Mouse (Mus musculus) spleen, adult 2 months (tissue): ENCODE data around the gene Apobec4. TPM values are rescaled to one million over a fixed set of nuclear protein-coding genes. Genes with fewer than 3 reads are reported as not detected.

ENCODE experiments used
- DNase-seq, 2 experiments: peaks; one replicate each; pipeline versions ENCODE4 v3.0.0 to v3.0.0-alpha.2; 2012 to 2021; ENCODE audit warnings: low spot score in 2 of 2, low read depth in 1 of 2
- H3K27ac ChIP-seq: fragments of 200-500 bp; 2 replicates; pipeline ENCODE4 v1.5.1; 2012; ENCODE audit warnings: low read length, inconsistent platforms; ENCODE audit not compliant: insufficient read depth
- H3K27me3 ChIP-seq: fragments of 200-500 bp; 2 replicates; pipeline ENCODE4 v1.6.1; 2012; ENCODE audit warnings: mild to moderate bottlenecking, moderate library complexity, low read length, inconsistent platforms; ENCODE audit not compliant: control insufficient read depth, insufficient read depth
- H3K36me3 ChIP-seq: fragments of 200-500 bp; 2 replicates; pipeline ENCODE4 v1.6.1; 2012; ENCODE audit warnings: mild to moderate bottlenecking, low read length, inconsistent platforms; ENCODE audit not compliant: control insufficient read depth, insufficient read depth
- H3K4me1 ChIP-seq: fragments of 200-500 bp; 2 replicates; pipeline ENCODE4 v1.6.1; 2011; ENCODE audit warnings: inconsistent platforms; ENCODE audit not compliant: control insufficient read depth, insufficient read depth, insufficient read length
- H3K4me3 ChIP-seq: fragments of 200-500 bp; 2 replicates; pipeline ENCODE4 v1.5.1; 2011; ENCODE audit warnings: mild to moderate bottlenecking, inconsistent platforms; ENCODE audit not compliant: insufficient read depth, insufficient read length; ENCODE audit errors: extremely low read depth
- CTCF ChIP-seq: fragments of 200-500 bp; IDR thresholded peaks from 2 replicates; pipeline ENCODE4 v1.5.1; 2011; ENCODE audit warnings: mild to moderate bottlenecking, inconsistent platforms; ENCODE audit not compliant: insufficient read depth, insufficient read length, insufficient replicate concordance; ENCODE audit errors: extremely low read depth
- POLR2A ChIP-seq: fragments of 200-500 bp; IDR thresholded peaks from 2 replicates; pipeline ENCODE4 v1.6.1; 2011; ENCODE audit warnings: low read depth, low read length, inconsistent platforms
- WGBS: fragments of 180-500 bp; shearing (Covaris S2); methylation state at CpG from one replicate; pipeline ENCODE4 v1.1.7; 2018; 5-methylcytosine and 5-hydroxymethylcytosine counted together
- polyA plus RNA-seq: library from polyadenylated mRNA; depleted of rRNA; stranded (reverse); fragments of >200 nt; gene quantifications from 2 replicates; pipeline ENCODE4 v1.2.3, GENCODE M21; 2012

Apobec4 gene
- polyA plus RNA-seq, 1 experiment: not detected

GRCm38 (mm10) chr1:152792736-152793494 lies 42.6 kb downstream of the Apobec4 start:
- Histone ChIP-seq H3K27me3 (no peaks in the 10 kb centered on the region), H3K27ac (no peak overlapping the region), H3K4me3 (no peak overlapping the region), H3K36me3 (no peaks in the 10 kb centered on the region), H3K4me1 (peaks cover 7% of the 10 kb centered on the region; the same call in 1 of the 2 replicates)
- no peak for DNase-seq
- TF ChIP-seq POLR2A: no peak
- TF ChIP-seq CTCF: no peak
- WGBS: 81% methylated on average over 12 of the region's 12 CpGs

- no peak for TF ChIP-seq POLR2A
- no peaks in the 10 kb centered on the region for H3K27me3 ChIP-seq
- no peak for DNase-seq
- H3K4me3 ChIP-seq: no peak overlapping the region
- WGBS: 83% methylated on average over 6 of the region's 6 CpGs
- H3K27ac ChIP-seq: no peak overlapping the region
- peaks cover 9% of the 10 kb centered on the region; the same call in 1 of the 2 replicates for H3K4me1 ChIP-seq
- no peaks in the 10 kb centered on the region for H3K36me3 ChIP-seq
Observed at GRCm38 (mm10) chr1:152793495-152794130, 43.3 kb downstream of the Apobec4 start.

GRCm38 (mm10) chr1:152795688-152796255 lies 45.4 kb downstream of the Apobec4 start:
- WGBS: 72% methylated on average over 8 of the region's 8 CpGs
- H3K27me3 ChIP-seq: no peaks in the 10 kb centered on the region
- H3K27ac ChIP-seq: no peak overlapping the region

GRCm38 (mm10) chr1:152796683-152797263 lies 46.4 kb downstream of the Apobec4 start:
- Histone ChIP-seq H3K27me3 (no peaks in the 10 kb centered on the region), H3K4me1 (peaks cover 10% of the 10 kb centered on the region; the same call in 1 of the 2 replicates), H3K4me3 (no peak overlapping the region), H3K36me3 (no peaks in the 10 kb centered on the region), H3K27ac (0 out of 2 replicates have a peak overlapping the region, but pooled peaks have one; percentile 15)
- TF ChIP-seq POLR2A (no peak), CTCF (no peak)
- 85% methylated on average over 8 of the region's 8 CpGs for WGBS
- DNase-seq: no peak

More at GRCm38 (mm10) chr1:152795688-152796255, 45.4 kb downstream of the Apobec4 start:
- Histone ChIP-seq H3K4me1 (peaks cover 10% of the 10 kb centered on the region; the same call in 1 of the 2 replicates), H3K36me3 (no peaks in the 10 kb centered on the region), H3K4me3 (no peak overlapping the region)
- no peak for TF ChIP-seq POLR2A
- TF ChIP-seq CTCF: no peak
- DNase-seq: no peak

- H3K36me3 ChIP-seq: no peaks in the 10 kb centered on the region
Observed at GRCm38 (mm10) chr1:152798125-152798524, 47.8 kb downstream of the Apobec4 start.

GRCm38 (mm10) chr1:152799897-152800296 lies 49.5 kb downstream of the Apobec4 start, which contains the start of gene Ncf2:
TSS of gene Ncf2 (plus strand) at chr1:152800194.
- Histone ChIP-seq H3K4me1 (peaks cover 10% of the 10 kb centered on the region; the same call in 1 of the 2 replicates), H3K36me3 (no peaks in the 10 kb centered on the region), H3K27me3 (no peaks in the 10 kb centered on the region), H3K4me3 (no peak within 1 kb of the TSS), H3K27ac (peak within 1 kb of the TSS; percentile 8; the same call in 1 of the 2 replicates)
- TF ChIP-seq POLR2A: no peak
- TF ChIP-seq CTCF: no peak
- WGBS: 38% methylated on average over 2 of the region's 2 CpGs
- DNase-seq: no peak

More at GRCm38 (mm10) chr1:152798125-152798524, 47.8 kb downstream of the Apobec4 start:
- DNase-seq: peak; percentile 30 to 90
- H3K27ac ChIP-seq: peak overlapping the region; percentile 49
- TF ChIP-seq CTCF: no peak
- peaks cover 10% of the 10 kb centered on the region; the same call in 1 of the 2 replicates for H3K4me1 ChIP-seq
- no peaks in the 10 kb centered on the region for H3K27me3 ChIP-seq
- no peak overlapping the region for H3K4me3 ChIP-seq
- 18% methylated on average over 9 of the region's 9 CpGs for WGBS
